ENCODE assay signal across 25 mouse cellular contexts in genomic region chr7:80770466-80770865, GRCm38 (mm10).
"Had no signal": no experiment of that assay in that cellular context is flagged by ENCODE, and none has a peak within 500 bp of the region (broad histone marks: within the 10 kb centered on the region; RNA-seq: fewer than 3 reads in every experiment).

No protein-coding gene starts in this region.

- H3K4me1 ChIP-seq: hindbrain, embryonic 12.5 days had no signal

- H3K4me3 ChIP-seq: gastrocnemius, adult 2 months; heart, embryonic 10.5 days; heart, embryonic 12.5 days; hindbrain, embryonic 10.5 days; hindbrain, embryonic 12.5 days; intestine, embryonic 15.5 days; layer of hippocampus, adult 2 months; left cerebral cortex, adult 2 months; limb, embryonic 13.5 days; limb, embryonic 15.5 days had no signal

- H3K9me3 ChIP-seq: heart, embryonic 10.5 days; heart, embryonic 12.5 days; hindbrain, embryonic 10.5 days; hindbrain, embryonic 12.5 days; intestine, embryonic 15.5 days; limb, embryonic 13.5 days; limb, embryonic 15.5 days had no signal

- H3K9ac ChIP-seq: heart, embryonic 12.5 days; hindbrain, embryonic 12.5 days; hindbrain, embryonic 14.5 days; intestine, embryonic 15.5 days; limb, embryonic 13.5 days; limb, embryonic 15.5 days had no signal

- H3K36me3 ChIP-seq: intestine, embryonic 15.5 days had no signal

- H3K4me2 ChIP-seq: heart, embryonic 12.5 days; hindbrain, embryonic 12.5 days; hindbrain, embryonic 14.5 days; intestine, embryonic 15.5 days; limb, embryonic 13.5 days; limb, embryonic 15.5 days had no signal

- DNase-seq: gastrocnemius, adult 2 months; gastrocnemius, postnatal 10 days; gastrocnemius, postnatal 25 days; heart, adult 18-20 months; heart, postnatal 10 days; heart, postnatal 4 days; kidney, adult 18-20 months; kidney, adult 8-10 months; kidney, postnatal 10 days; kidney, postnatal 25 days; kidney, postnatal 4 days; left cerebral cortex, postnatal 4 days had no signal

- H3K27ac ChIP-seq: gastrocnemius, adult 2 months; heart, embryonic 10.5 days; hindbrain, embryonic 10.5 days; hindbrain, embryonic 12.5 days; hindbrain, embryonic 14.5 days; intestine, embryonic 15.5 days; layer of hippocampus, adult 2 months; left cerebral cortex, adult 2 months; limb, embryonic 13.5 days; limb, embryonic 15.5 days had no signal

- ATAC-seq: hindbrain, embryonic 16.5 days; inflammation-experienced regulatory T-cells, adult 6 months; intestine, embryonic 15.5 days; intestine, postnatal 0 days had no signal

- H3K27me3 ChIP-seq: heart, embryonic 12.5 days; hindbrain, embryonic 12.5 days; intestine, embryonic 15.5 days; limb, embryonic 13.5 days; limb, embryonic 15.5 days had no signal
